In the genomic region with DNA sequence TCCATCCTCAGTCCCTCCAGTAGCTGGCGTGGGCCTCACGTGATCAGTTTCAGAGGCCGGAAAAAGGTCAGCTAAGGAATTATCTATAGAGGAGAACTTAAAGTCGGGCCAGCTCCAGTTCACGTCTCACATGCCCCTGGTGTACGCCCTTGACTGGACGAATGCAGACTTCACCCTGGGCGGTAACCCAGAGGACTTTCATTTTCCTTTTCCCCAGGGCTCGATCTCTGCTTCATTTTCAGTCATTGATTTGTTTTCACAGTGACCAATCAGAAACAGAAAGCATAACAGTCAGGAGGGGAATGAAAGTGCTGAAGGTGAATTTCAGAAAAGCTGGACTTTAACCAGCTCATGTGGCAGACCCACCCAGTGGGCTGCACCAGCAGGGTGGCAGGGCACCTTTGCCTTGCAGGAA, we compare ENCODE assay signal across 10 mouse cellular contexts. TPM values are rescaled to one million over a fixed set of nuclear protein-coding genes. Genes with fewer than 3 reads are reported as not detected.
DNase-seq lines count a peak whose midpoint lies in the region; ATAC-seq and TF ChIP-seq lines count a peak whose summit lies in the region.
"Had no signal": no experiment of that assay in that cellular context is flagged by ENCODE, and none has a peak within 500 bp of the region (broad histone marks: within the 10 kb centered on the region; RNA-seq: fewer than 3 reads in every experiment).

No protein-coding gene starts in this region.

- ATAC-seq in common myeloid progenitor, adult 5-6 weeks (replicated peaks; ENCODE audit: low read depth, poor library complexity, severe bottlenecking) = peak; percentile 62

- H3K4me1 ChIP-seq in small intestine, adult 2 months (ENCODE audit: control insufficient read depth, insufficient read depth, insufficient read length, low read length) = peaks cover 65% of the 10 kb centered on the region
- peaks cover 23% of the 10 kb centered on the region for H3K4me1 ChIP-seq in embryonic facial prominence, embryonic 10.5 days
- H3K4me1 ChIP-seq: lung, embryonic 15.5 days had no signal

- H3K36me3 ChIP-seq in small intestine, adult 2 months (ENCODE audit: control insufficient read depth, insufficient read depth, low read length) = no peaks in the 10 kb centered on the region
- H3K36me3 ChIP-seq in embryonic facial prominence, embryonic 10.5 days (replicated peaks) = no peaks in the 10 kb centered on the region
- H3K36me3 ChIP-seq: lung, embryonic 15.5 days had no signal

- no peak for TF ChIP-seq POLR2A in small intestine, adult 2 months (IDR thresholded peaks at IDR 0.05; ENCODE audit: low read depth, low read length)

- TF ChIP-seq CTCF in small intestine, adult 2 months (IDR thresholded peaks at IDR 0.05; ENCODE audit: extremely low read depth, insufficient read length, insufficient replicate concordance, low read depth, low read length) = no peak

- peak overlapping the region; percentile 86 for H3K27ac ChIP-seq in small intestine, adult 2 months (ENCODE audit: insufficient read depth, low read depth, low read length)
- H3K27ac ChIP-seq in embryonic facial prominence, embryonic 10.5 days (replicated peaks) = no peak overlapping the region
- H3K27ac ChIP-seq: lung, embryonic 15.5 days had no signal

- intact Hi-C loops in left cerebral cortex, postnatal 4 days (cut with DNase I) = no loop called here

- H3K9me3 ChIP-seq in embryonic facial prominence, embryonic 10.5 days = no peaks in the 10 kb centered on the region
- H3K9me3 ChIP-seq: lung, embryonic 15.5 days had no signal

- DNase-seq in heart, adult 9 months (ENCODE audit: low spot score in 2 of 2) = peak; percentile 61 to 64
- DNase-seq in heart, postnatal 4 days = no peak
- peak; percentile 53 for DNase-seq in kidney, postnatal 14 days
- no peak for DNase-seq in embryonic facial prominence, embryonic 10.5 days (ENCODE audit: low spot score)
- no peak for DNase-seq in left cerebral cortex, postnatal 4 days
- no peak for DNase-seq in ovary, postnatal 14 days (ENCODE audit: low spot score)
- DNase-seq: right cerebral cortex, adult 18-20 months had no signal

- peak overlapping the region; percentile 27 for H3K4me3 ChIP-seq in small intestine, adult 2 months (ENCODE audit: low read depth, low read length)
- no peak overlapping the region for H3K4me3 ChIP-seq in embryonic facial prominence, embryonic 10.5 days
- H3K4me3 ChIP-seq: lung, embryonic 15.5 days had no signal

- 9% methylated on average over 9 of the region's 9 CpGs for WGBS in small intestine, adult 2 months
- 65% methylated on average over 9 of the region's 9 CpGs for WGBS in embryonic facial prominence, embryonic 10.5 days

- no peaks in the 10 kb centered on the region for H3K27me3 ChIP-seq in small intestine, adult 2 months (ENCODE audit: control insufficient read depth, insufficient read depth, low read length)
- no peaks in the 10 kb centered on the region for H3K27me3 ChIP-seq in embryonic facial prominence, embryonic 10.5 days (replicated peaks; ENCODE audit: low read depth, poor library complexity, severe bottlenecking)

RNA-seq across cellular contexts. Expression of a gene that starts 22.1 kb away (rescaled TPM):
- total RNA-seq in heart, postnatal 4 days (2021) = 10 to 100 TPM; 11.6 to 13.7 TPM
- 18.3 and 20.3 TPM in 2 replicates for total RNA-seq in common myeloid progenitor, adult 5-6 weeks (2017)
- polyA plus RNA-seq in small intestine, adult 2 months (2012; rRNA removed) = 30.4 and 31.0 TPM in 2 replicates
- polyA plus RNA-seq in embryonic facial prominence, embryonic 10.5 days (2016; fragmentation: Nextera tagmentation; extraction: Ambion mirVana) = 20.5 and 24.2 TPM in 2 replicates
- 10 to 100 TPM; 15.2 to 17.5 TPM for total RNA-seq in left cerebral cortex, postnatal 4 days (2021)

RNA-seq across cellular contexts. Expression of a gene that starts 30.6 kb away (rescaled TPM):
- 100 to 1,000 TPM; 101 to 105 TPM for total RNA-seq in heart, postnatal 4 days (2021)
- 28.0 and 44.8 TPM in 2 replicates for total RNA-seq in common myeloid progenitor, adult 5-6 weeks (2017)
- 14.4 and 27.4 TPM in 2 replicates for polyA plus RNA-seq in small intestine, adult 2 months (2012; rRNA removed)
- polyA plus RNA-seq in embryonic facial prominence, embryonic 10.5 days (2016; fragmentation: Nextera tagmentation; extraction: Ambion mirVana) = 25.7 and 28.5 TPM in 2 replicates
- 10 to 100 TPM; 82.6 to 89.0 TPM for total RNA-seq in left cerebral cortex, postnatal 4 days (2021)

Comparison
In these comparisons a context has a peak if more than half of its experiments do, and no peak if none do; other contexts are left out.
1. DNase-seq: peak in heart, adult 9 months (2 of 2) and kidney, postnatal 14 days (single experiment); none in heart, postnatal 4 days (single experiment), embryonic facial prominence, embryonic 10.5 days (single experiment), left cerebral cortex, postnatal 4 days (single experiment) and ovary, postnatal 14 days (single experiment).